Mouse (Mus musculus): ENCODE data around the gene Capn13. TPM values are rescaled to one million over a fixed set of nuclear protein-coding genes. Genes with fewer than 3 reads are reported as not detected.

Capn13 gene
- total RNA-seq (2023) = not detected

DNA sequence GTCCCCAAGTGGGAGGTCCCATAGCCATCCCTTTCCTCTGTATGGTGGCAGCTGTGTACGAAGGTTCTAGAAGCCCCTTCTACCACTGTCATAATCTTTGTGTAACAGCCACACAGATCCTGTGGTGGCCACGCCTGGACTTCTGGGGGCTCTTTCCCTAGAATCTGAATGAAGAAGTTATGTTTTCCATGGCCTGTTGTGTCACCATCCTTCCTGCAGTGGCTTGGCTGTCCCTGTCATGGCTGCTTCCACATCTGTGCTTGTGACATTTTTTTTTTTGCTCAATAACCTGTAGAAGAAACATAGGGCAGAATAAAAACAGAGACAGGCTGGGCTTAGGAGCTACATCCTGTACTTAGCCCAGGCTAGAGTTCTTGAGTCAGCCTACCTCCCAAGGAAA lies at the start of gene Capn13:
Capn13 (minus strand) TSS at position 5 of the 400 bp plus-strand sequence.

Data from monocyte, adult 59 days (primary cell).